Mouse (Mus musculus) olfactory bulb, adult 2 months (tissue): ENCODE measurements around the gene Tatdn2.

Experiments used
- CTCF ChIP-seq: fragments of 200-500 bp; IDR thresholded peaks from 2 replicates; pipeline ENCODE4 v1.5.1; 2012; ENCODE audit warnings: low read depth, mild to moderate bottlenecking, low read length, moderate library complexity; ENCODE audit not compliant: insufficient read depth
- POLR2A ChIP-seq: fragments of 200-500 bp; IDR thresholded peaks from 2 replicates; pipeline ENCODE4 v1.6.1; 2012; ENCODE audit warnings: mild to moderate bottlenecking, low read depth, low read length, moderate library complexity; ENCODE audit not compliant: insufficient read depth

DNA sequence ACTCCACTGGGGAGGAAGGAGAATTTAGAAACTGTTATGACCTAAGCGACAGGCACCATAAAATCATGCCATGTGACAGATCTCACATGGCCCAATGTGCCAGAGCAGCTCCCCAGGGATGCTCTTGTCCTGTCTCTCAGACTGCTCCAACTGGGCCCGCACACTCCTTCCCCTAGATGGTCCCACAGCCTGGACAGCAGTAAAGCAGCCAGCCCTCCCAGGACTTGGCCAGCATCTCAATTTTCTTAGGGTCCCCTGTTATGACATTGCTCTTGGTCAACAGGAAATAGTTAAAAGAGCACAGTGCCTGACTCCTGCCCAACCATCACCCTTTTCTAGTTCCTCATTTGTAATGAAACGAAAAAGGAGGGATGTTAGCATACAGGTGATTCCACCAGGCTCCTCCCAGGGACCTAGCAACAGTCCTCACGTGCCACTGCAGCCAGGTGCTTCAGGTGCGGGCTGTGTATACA, 4.2 kb upstream of the Tatdn2 start:
- TF ChIP-seq POLR2A (no peak), CTCF (no peak)
